Mouse (Mus musculus): ENCODE measurements around the gene Fignl2. TPM values are rescaled to one million over a fixed set of nuclear protein-coding genes. Genes with fewer than 3 reads are reported as not detected.

The Fignl2 gene
- polyA plus RNA-seq, 2 experiments: 0.28 to 1.0 TPM

DNA sequence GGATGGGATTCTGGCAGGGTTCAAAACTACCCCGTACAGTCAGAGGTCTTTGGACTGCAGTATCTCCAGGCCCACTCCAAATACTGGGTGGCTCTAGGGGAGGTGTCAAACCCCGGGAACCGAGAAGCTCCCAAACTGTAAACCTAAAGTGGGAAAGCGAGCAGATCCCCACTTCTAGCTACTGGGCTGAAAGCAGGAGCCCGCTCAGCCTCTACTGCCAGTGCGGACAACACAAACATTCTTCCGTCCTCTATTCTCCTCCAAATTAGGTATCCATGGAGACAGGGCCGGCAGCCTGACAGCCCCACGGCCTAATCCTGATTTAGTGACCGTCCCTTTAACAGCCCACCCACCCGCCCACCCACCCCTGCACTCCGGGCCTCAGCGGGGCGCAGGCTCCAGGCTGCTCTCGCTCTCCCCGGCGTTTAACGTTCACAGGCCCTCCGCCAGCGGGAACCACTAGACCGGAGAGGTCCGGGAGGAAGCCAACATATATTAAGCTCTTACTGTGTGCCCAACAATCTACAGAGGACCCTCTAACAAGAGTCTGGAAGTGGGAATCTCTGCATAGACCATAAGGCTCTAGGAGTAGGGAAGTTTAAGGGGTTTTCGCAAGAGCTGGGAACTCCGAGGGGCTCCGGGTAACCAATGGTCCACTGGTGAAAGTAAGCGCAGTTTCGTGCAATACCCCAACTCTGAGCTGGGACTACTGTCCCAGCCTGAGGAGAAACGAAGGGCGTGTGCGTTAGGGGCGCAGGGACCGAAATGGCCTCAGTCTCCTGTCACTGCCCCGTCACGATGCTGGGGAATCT is 1.2 kb downstream of the Fignl2 start:
- no peak overlapping the region for H3K27ac ChIP-seq
- H3K36me3 ChIP-seq (replicated peaks; ENCODE audit: control insufficient read depth, insufficient read depth, low read depth): no peaks in the 10 kb centered on the region
- peaks cover 0 to 3% of the 10 kb centered on the region in 2 experiments; a peak in 1 of 4 replicates for H3K4me1 ChIP-seq (replicated peaks; ENCODE audit: control insufficient read depth in 2 of 2, insufficient read depth in 2 of 2, low read length in 1 of 2)
- no peaks in the 10 kb centered on the region for H3K9me3 ChIP-seq (ENCODE audit: control insufficient read depth, low read length)
- H3K4me3 ChIP-seq (ENCODE audit: insufficient read depth in 1 of 2, low read depth in 2 of 2, low read length in 2 of 2): peak overlapping the region; percentile 39 to 47
- no peak for TF ChIP-seq CTCF (IDR thresholded peaks at IDR 0.05; ENCODE audit: low read depth)
- TF ChIP-seq EP300 (IDR thresholded peaks at IDR 0.05; ENCODE audit: low read depth): no peak
- H3K9ac ChIP-seq (replicated peaks): no peak overlapping the region
- no peak for DNase-seq (ENCODE audit: low read depth in 3 of 3, low spot score in 3 of 3)
- peaks cover 38% of the 10 kb centered on the region for H3K27me3 ChIP-seq (ENCODE audit: control insufficient read depth, insufficient read depth, low read length)
- ATAC-seq (ENCODE audit: insufficient read depth): no peak
- peak overlapping the region; percentile 48 for H3K4me2 ChIP-seq (ENCODE audit: low read depth)
- WGBS (ENCODE audit: insufficient replicate concordance): 4% methylated on average over 34 of the region's 34 CpGs

DNA sequence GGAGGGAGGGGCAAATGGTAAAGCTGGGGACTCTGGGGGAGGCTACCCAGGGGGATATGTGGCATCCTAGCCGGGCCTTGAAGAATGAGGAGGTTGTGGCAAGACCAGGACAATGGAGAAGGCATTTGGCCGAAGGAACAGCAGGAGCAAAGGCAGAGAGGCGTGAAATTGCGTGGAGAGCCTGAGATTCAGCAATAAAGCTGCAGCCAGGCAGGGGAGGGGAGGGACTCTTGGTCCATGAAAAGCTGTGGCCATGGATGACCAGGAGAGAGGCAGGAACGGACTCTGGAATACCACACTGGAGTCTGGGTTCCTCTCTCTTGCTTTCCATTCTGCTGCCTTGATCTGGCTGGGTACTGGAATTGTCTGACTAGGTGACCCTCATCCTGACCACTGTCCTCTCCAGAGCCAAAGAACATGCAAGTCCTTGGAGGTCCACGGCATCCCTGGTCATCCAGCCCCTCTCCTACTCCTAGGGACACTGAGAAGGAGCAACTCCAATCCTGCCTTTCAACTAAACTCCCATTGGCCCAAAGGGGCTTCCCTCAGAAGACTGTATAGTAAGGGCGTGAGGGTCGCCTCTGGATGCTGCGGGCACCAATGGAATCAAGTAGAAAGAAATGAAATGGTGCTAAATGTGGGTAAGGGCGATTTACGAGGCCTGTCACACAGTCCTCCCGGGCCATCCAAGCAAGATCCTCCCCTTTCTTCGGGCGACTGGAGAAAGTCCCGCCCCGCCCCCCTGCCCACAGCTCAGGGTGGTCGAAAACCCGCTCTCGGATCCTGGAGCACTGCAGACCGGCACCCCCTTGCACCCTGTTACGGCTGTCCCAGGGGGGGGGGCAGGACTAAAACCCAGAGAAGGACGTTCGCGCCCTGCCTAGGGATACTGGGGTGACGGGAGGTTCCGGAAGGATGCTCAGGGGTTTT is 2.0 kb downstream of the Fignl2 start:
- TF ChIP-seq CTCF (IDR thresholded peaks at IDR 0.05; ENCODE audit: low read depth): no peak
- DNase-seq (ENCODE audit: low read depth in 3 of 3, low spot score in 3 of 3): no peak
- Histone ChIP-seq H3K9ac (replicated peaks) (no peak overlapping the region), H3K4me1 (replicated peaks; ENCODE audit: control insufficient read depth in 2 of 2, insufficient read depth in 2 of 2, low read length in 1 of 2) (peaks cover 0 to 3% of the 10 kb centered on the region in 2 experiments; a peak in 1 of 4 replicates), H3K27ac (no peak overlapping the region), H3K4me3 (ENCODE audit: insufficient read depth in 1 of 2, low read depth in 2 of 2, low read length in 2 of 2) (no peak overlapping the region), H3K36me3 (replicated peaks; ENCODE audit: control insufficient read depth, insufficient read depth, low read depth) (no peaks in the 10 kb centered on the region), H3K4me2 (ENCODE audit: low read depth) (no peak overlapping the region; the same call in 1 of the 2 replicates), H3K27me3 (ENCODE audit: control insufficient read depth, insufficient read depth, low read length) (peaks cover 38% of the 10 kb centered on the region), H3K9me3 (ENCODE audit: control insufficient read depth, low read length) (no peaks in the 10 kb centered on the region)
- no peak for ATAC-seq (ENCODE audit: insufficient read depth)
- WGBS (ENCODE audit: insufficient replicate concordance): 20% methylated on average over 26 of the region's 26 CpGs

DNA sequence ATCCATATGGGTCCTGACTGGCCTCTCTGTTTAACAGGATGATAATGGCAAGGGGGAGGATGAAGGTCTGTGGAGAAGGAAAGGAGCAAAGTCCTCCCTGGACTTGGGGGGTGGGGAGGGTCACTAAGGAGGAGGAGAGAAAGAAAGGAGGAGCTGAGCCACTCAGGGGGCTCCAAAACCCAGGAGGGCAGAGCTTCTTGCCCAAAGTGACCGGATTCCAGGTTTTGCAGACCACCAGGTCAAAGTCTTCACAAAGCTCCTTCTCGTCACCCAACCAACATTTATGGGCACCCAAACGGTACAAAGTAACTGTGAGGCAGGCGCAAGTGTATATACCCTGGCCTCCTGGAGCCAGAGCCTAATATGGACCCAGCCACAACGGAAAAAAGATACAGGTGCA is 2.7 kb downstream of the Fignl2 start:
- Histone ChIP-seq H3K9me3 (ENCODE audit: control insufficient read depth, low read length) (no peaks in the 10 kb centered on the region), H3K9ac (replicated peaks) (no peak overlapping the region), H3K27me3 (ENCODE audit: control insufficient read depth, insufficient read depth, low read length) (peaks cover 38% of the 10 kb centered on the region), H3K4me2 (ENCODE audit: low read depth) (no peak overlapping the region), H3K27ac (no peak overlapping the region), H3K36me3 (replicated peaks; ENCODE audit: control insufficient read depth, insufficient read depth, low read depth) (no peaks in the 10 kb centered on the region), H3K4me1 (replicated peaks; ENCODE audit: control insufficient read depth in 2 of 2, insufficient read depth in 2 of 2, low read length in 1 of 2) (peaks cover 0 to 4% of the 10 kb centered on the region in 2 experiments; a peak in 1 of 4 replicates), H3K4me3 (ENCODE audit: insufficient read depth in 1 of 2, low read depth in 2 of 2, low read length in 2 of 2) (no peak overlapping the region)
- DNase-seq (ENCODE audit: low read depth in 3 of 3, low spot score in 3 of 3): no peak
- ATAC-seq (ENCODE audit: insufficient read depth): no peak
- TF ChIP-seq CTCF (IDR thresholded peaks at IDR 0.05; ENCODE audit: low read depth) (no peak), EP300 (IDR thresholded peaks at IDR 0.05; ENCODE audit: low read depth) (no peak)
- WGBS (ENCODE audit: insufficient replicate concordance): 51% methylated on average over 5 of the region's 5 CpGs

DNA sequence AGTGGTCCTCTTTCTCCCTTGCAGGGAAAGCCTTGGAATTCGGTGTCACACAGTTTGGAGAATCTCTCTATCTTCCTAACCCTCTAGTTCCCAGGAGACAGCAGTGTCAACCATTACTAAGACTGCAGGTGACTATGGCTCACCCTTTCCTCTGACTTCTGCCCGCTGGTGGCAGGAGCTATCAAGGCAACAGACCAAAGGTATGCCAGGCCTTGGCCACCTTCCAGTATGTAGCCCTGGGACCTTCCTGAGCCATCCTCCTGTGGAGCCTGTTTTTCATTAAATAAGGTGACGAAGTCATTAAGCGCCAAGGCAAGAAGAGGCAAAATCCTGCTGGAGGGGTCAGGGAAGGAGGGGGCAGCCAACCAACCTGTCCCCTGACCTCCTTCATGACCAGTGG is 3.2 kb downstream of the Fignl2 start:
- WGBS (ENCODE audit: insufficient replicate concordance): 60% methylated on average over 4 of the region's 4 CpGs
- peaks cover 38% of the 10 kb centered on the region for H3K27me3 ChIP-seq (ENCODE audit: control insufficient read depth, insufficient read depth, low read length)
- no peak overlapping the region for H3K4me2 ChIP-seq (ENCODE audit: low read depth)
- H3K36me3 ChIP-seq (replicated peaks; ENCODE audit: control insufficient read depth, insufficient read depth, low read depth): no peaks in the 10 kb centered on the region
- no peak for ATAC-seq (ENCODE audit: insufficient read depth)
- H3K9me3 ChIP-seq (ENCODE audit: control insufficient read depth, low read length): no peaks in the 10 kb centered on the region
- H3K9ac ChIP-seq (replicated peaks): no peak overlapping the region
- peaks cover 0 to 4% of the 10 kb centered on the region in 2 experiments; a peak in 1 of 4 replicates for H3K4me1 ChIP-seq (replicated peaks; ENCODE audit: control insufficient read depth in 2 of 2, insufficient read depth in 2 of 2, low read length in 1 of 2)
- DNase-seq (ENCODE audit: low read depth in 3 of 3, low spot score in 3 of 3): no peak
- TF ChIP-seq EP300 (IDR thresholded peaks at IDR 0.05; ENCODE audit: low read depth) (no peak), CTCF (IDR thresholded peaks at IDR 0.05; ENCODE audit: low read depth) (no peak)
- H3K27ac ChIP-seq: no peak overlapping the region
- no peak overlapping the region for H3K4me3 ChIP-seq (ENCODE audit: insufficient read depth in 1 of 2, low read depth in 2 of 2, low read length in 2 of 2)

DNA sequence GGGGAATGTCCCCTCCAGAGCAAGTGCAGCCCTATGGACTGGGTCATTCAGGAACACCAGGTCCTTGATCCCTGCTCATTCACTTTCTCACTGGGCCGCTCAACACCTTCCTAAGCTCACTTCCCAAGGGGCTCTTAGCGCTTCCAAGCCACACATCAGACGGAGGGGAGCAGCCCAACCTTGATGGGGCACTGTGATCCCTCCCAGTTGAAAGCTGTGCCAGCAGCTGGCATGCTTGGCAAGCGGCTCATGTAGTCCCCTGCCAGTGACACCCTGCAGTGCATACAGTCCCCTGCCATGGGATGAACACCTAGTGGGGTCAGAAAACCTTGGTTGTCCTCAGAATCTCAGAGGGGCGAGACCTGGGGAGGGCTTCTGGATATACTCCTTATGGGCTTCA is 4.3 kb downstream of the Fignl2 start:
- H3K9me3 ChIP-seq (ENCODE audit: control insufficient read depth, low read length): no peaks in the 10 kb centered on the region
- TF ChIP-seq EP300 (IDR thresholded peaks at IDR 0.05; ENCODE audit: low read depth) (no peak), CTCF (IDR thresholded peaks at IDR 0.05; ENCODE audit: low read depth) (no peak)
- peaks cover 33% of the 10 kb centered on the region for H3K27me3 ChIP-seq (ENCODE audit: control insufficient read depth, insufficient read depth, low read length)
- no peak overlapping the region for H3K27ac ChIP-seq
- H3K4me2 ChIP-seq (ENCODE audit: low read depth): no peak overlapping the region
- H3K4me1 ChIP-seq (replicated peaks; ENCODE audit: control insufficient read depth in 2 of 2, insufficient read depth in 2 of 2, low read length in 1 of 2): peaks cover 0 to 6% of the 10 kb centered on the region in 2 experiments; a peak in 1 of 4 replicates
- no peak overlapping the region for H3K4me3 ChIP-seq (ENCODE audit: insufficient read depth in 1 of 2, low read depth in 2 of 2, low read length in 2 of 2)
- ATAC-seq (ENCODE audit: insufficient read depth) (no peak), DNase-seq (ENCODE audit: low read depth in 3 of 3, low spot score in 3 of 3) (no peak)
- WGBS (ENCODE audit: insufficient replicate concordance): 53% methylated on average over 5 of the region's 5 CpGs
- no peak overlapping the region for H3K9ac ChIP-seq (replicated peaks)
- H3K36me3 ChIP-seq (replicated peaks; ENCODE audit: control insufficient read depth, insufficient read depth, low read depth): no peaks in the 10 kb centered on the region

All from liver, embryonic 14.5 days (tissue).